Mouse (Mus musculus) C2C12 (cell line): ENCODE results near the gene Cabp7.

Experiments used
- CEBPB ChIP-seq: IDR thresholded peaks from one replicate; pipeline ENCODE4 v1.6.1; 2011; ENCODE audit warnings: low read depth, mild to moderate bottlenecking, control low read depth, moderate library complexity
- CTCF ChIP-seq: IDR thresholded peaks from one replicate; pipeline ENCODE4 v1.5.1; 2011; ENCODE audit not compliant: control insufficient read depth, insufficient read depth, insufficient read length
- MYOD1 ChIP-seq: IDR thresholded peaks from one replicate; pipeline ENCODE4 v1.6.1; 2011; ENCODE audit warnings: low read depth; ENCODE audit not compliant: control insufficient read depth, insufficient read length
- MYOG ChIP-seq: IDR thresholded peaks from one replicate; pipeline ENCODE4 v1.6.1; 2011; ENCODE audit not compliant: control insufficient read depth, insufficient read length; ENCODE audit errors: extremely low read depth

GRCm38 (mm10) chr11:4783116-4783515 lies 36.5 kb upstream of the Cabp7 start:
- no peak for TF ChIP-seq CTCF
- TF ChIP-seq MYOG: no peak
- TF ChIP-seq CEBPB: no peak
- TF ChIP-seq MYOD1: no peak
